Mouse (Mus musculus): ENCODE results near the gene Slc37a1. TPM values are rescaled to one million over a fixed set of nuclear protein-coding genes. Genes with fewer than 3 reads are reported as not detected.
"Not testable (repeated sequence)": the region's sequence is repeated elsewhere in the genome, so short reads cannot be mapped to it uniquely, and the experiment has no call there.

The Slc37a1 gene
- total RNA-seq, 2 experiments from 2014 or later = 2.4 to 2.6 TPM

GRCm38 (mm10) chr17:31353255-31353654 lies 66.7 kb downstream of the Slc37a1 start:
- DNase-seq = no peak

- DNase-seq = not testable (repeated sequence)
These were observed 68.1 kb downstream of the Slc37a1 start for GRCm38 (mm10) chr17:31354684-31355083.

GRCm38 (mm10) chr17:31355792-31356502 lies 69.4 kb downstream of the Slc37a1 start:
- no peak for DNase-seq

GRCm38 (mm10) chr17:31360582-31360981 lies 74.0 kb downstream of the Slc37a1 start:
- DNase-seq = no peak

- DNase-seq = no peak
These were observed 79.1 kb downstream of the Slc37a1 start for GRCm38 (mm10) chr17:31365586-31366166.

- no peak for DNase-seq
These were observed 83.6 kb downstream of the Slc37a1 start for GRCm38 (mm10) chr17:31370221-31370620.

GRCm38 (mm10) chr17:31370931-31371330 lies 84.3 kb downstream of the Slc37a1 start:
- DNase-seq = no peak

- peak; percentile 67 for DNase-seq
These were observed 91.4 kb downstream of the Slc37a1 start for GRCm38 (mm10) chr17:31377961-31378360.

- no peak for DNase-seq
These were observed 91.8 kb downstream of the Slc37a1 start for GRCm38 (mm10) chr17:31378361-31378761.

- DNase-seq = no peak
These were observed 92.5 kb downstream of the Slc37a1 start for GRCm38 (mm10) chr17:31379086-31379485.

GRCm38 (mm10) chr17:31379863-31380262 lies 93.3 kb downstream of the Slc37a1 start:
- DNase-seq = no peak

- no peak for DNase-seq
These were observed 96.7 kb downstream of the Slc37a1 start for GRCm38 (mm10) chr17:31383320-31383719.

- DNase-seq = no peak
These were observed 98.5 kb downstream of the Slc37a1 start for GRCm38 (mm10) chr17:31384968-31385627.

GRCm38 (mm10) chr17:31385671-31386665 lies 99.4 kb downstream of the Slc37a1 start, which contains the start of gene Pde9a:
Pde9a (plus strand) TSS chr17:31386210.
- DNase-seq = peak; percentile 47

- no peak for DNase-seq
These were observed 100.2 kb downstream of the Slc37a1 start for GRCm38 (mm10) chr17:31386766-31387275.

GRCm38 (mm10) chr17:31389432-31390050 lies 102.9 kb downstream of the Slc37a1 start:
- DNase-seq = no peak

- DNase-seq = no peak
These were observed 104.9 kb downstream of the Slc37a1 start for GRCm38 (mm10) chr17:31391462-31391861.

GRCm38 (mm10) chr17:31392041-31392440 lies 105.4 kb downstream of the Slc37a1 start:
- no peak for DNase-seq

- DNase-seq = no peak
These were observed 107.2 kb downstream of the Slc37a1 start for GRCm38 (mm10) chr17:31393811-31394210.

GRCm38 (mm10) chr17:31400294-31400693 lies 113.7 kb downstream of the Slc37a1 start:
- DNase-seq = no peak
